Mouse (Mus musculus) limb, embryonic 14.5 days (tissue): Measurements from ENCODE around the gene Wdfy3. TPM values are rescaled to one million over a fixed set of nuclear protein-coding genes. Genes with fewer than 3 reads are reported as not detected.

Experiments
- ATAC-seq: fragments of 200-750 bp; cut with Nextera tagmentation; 2 replicates; pipeline ENCODE4 v1.8.0; 2017; ENCODE audit warnings: low read depth, moderate number of reproducible peaks, moderate TSS enrichment; ENCODE audit not compliant: low FRiP score
- DNase-seq: peaks from one replicate; pipeline ENCODE4 v3.0.0-alpha.2; 2015; ENCODE audit warnings: low spot score
- H3K27ac ChIP-seq: fragments of 300-500 bp; sonication (generic); replicated peaks from 2 replicates; pipeline ENCODE4 v1.5.1; 2014; ENCODE audit warnings: low read depth, mild to moderate bottlenecking, low read length, moderate library complexity, mixed read lengths
- H3K27me3 ChIP-seq: fragments of 300-500 bp; sonication (generic); 2 replicates; pipeline ENCODE4 v1.6.1; 2014; ENCODE audit warnings: low read length, mixed read lengths; ENCODE audit not compliant: control insufficient read depth, insufficient read depth
- H3K36me3 ChIP-seq: fragments of 300-500 bp; sonication (generic); 2 replicates; pipeline ENCODE4 v1.6.1; 2014; ENCODE audit warnings: mild to moderate bottlenecking, low read length, moderate library complexity, mixed read lengths; ENCODE audit not compliant: control insufficient read depth, insufficient read depth
- H3K4me1 ChIP-seq: fragments of 300-500 bp; sonication (generic); 2 replicates; pipeline ENCODE4 v1.6.1; 2014; ENCODE audit warnings: antibody characterized with exemption, low read length, mixed read lengths; ENCODE audit not compliant: control insufficient read depth, insufficient read depth
- H3K4me2 ChIP-seq: fragments of 300-500 bp; sonication (generic); replicated peaks from 2 replicates; pipeline ENCODE4 v1.6.1; 2014; ENCODE audit warnings: low read depth, mild to moderate bottlenecking, low read length, moderate library complexity; ENCODE audit not compliant: severe bottlenecking
- H3K4me3 ChIP-seq: fragments of 300-500 bp; sonication (generic); replicated peaks from 2 replicates; pipeline ENCODE4 v1.5.1; 2014; ENCODE audit warnings: low read length
- H3K9ac ChIP-seq: fragments of 300-500 bp; sonication (generic); 2 replicates; pipeline ENCODE4 v1.6.1; 2014; ENCODE audit warnings: mild to moderate bottlenecking, low read depth, low read length, moderate library complexity; ENCODE audit not compliant: severe bottlenecking
- H3K9me3 ChIP-seq: fragments of 300-500 bp; sonication (generic); 2 replicates; pipeline ENCODE4 v1.6.1; 2016; ENCODE audit warnings: low read length; ENCODE audit not compliant: control insufficient read depth
- POLR2A ChIP-seq: fragments of 200-500 bp; IDR thresholded peaks from 2 replicates; pipeline ENCODE4 v1.8.0; 2012; ENCODE audit warnings: inconsistent platforms, mild to moderate bottlenecking, moderate library complexity, borderline replicate concordance; ENCODE audit not compliant: insufficient read depth, insufficient read length; ENCODE audit errors: extremely low read depth
- WGBS: fragments of 180-500 bp; shearing (Covaris S2); extraction: QIAGEN DNeasy Blood & Tissue Kit; methylation state at CpG from one replicate; pipeline ENCODE4 v1.1.7; 2014; 5-methylcytosine and 5-hydroxymethylcytosine counted together
- polyA plus RNA-seq, 2 experiments: library from polyadenylated mRNA; depleted of rRNA in 1 of 2; stranded (reverse) in 1 of 2; unstranded in 1 of 2; fragments of >200 nt; fragmentation: Nextera tagmentation in 1 of 2; extraction: Ambion mirVana in 1 of 2; gene quantifications; 2 replicates each; pipeline versions ENCODE4 v1.2.1 to v1.2.3; 2012 to 2014

Wdfy3 gene
- polyA plus RNA-seq, 2 experiments, result 21.1 to 30.9 TPM

- ATAC-seq, result no peak
- WGBS, result 78% methylated on average over 8 of the region's 8 CpGs
- Histone ChIP-seq H3K4me1 (peaks cover 17% of the 10 kb centered on the region; the same call in 1 of the 2 replicates), H3K27me3 (no peaks in the 10 kb centered on the region), H3K27ac (0 out of 2 replicates have a peak overlapping the region, but pooled peaks have one; percentile 8), H3K36me3 (peaks cover 2% of the 10 kb centered on the region; the same call in 1 of the 2 replicates), H3K9me3 (no peaks in the 10 kb centered on the region), H3K4me3 (no peak overlapping the region), H3K9ac (no peak overlapping the region), H3K4me2 (no peak overlapping the region)
- no peak for TF ChIP-seq POLR2A
- DNase-seq, result no peak
Measured at GRCm38 (mm10) chr5:102046617-102047116, 23.1 kb downstream of the Wdfy3 start.

DNA sequence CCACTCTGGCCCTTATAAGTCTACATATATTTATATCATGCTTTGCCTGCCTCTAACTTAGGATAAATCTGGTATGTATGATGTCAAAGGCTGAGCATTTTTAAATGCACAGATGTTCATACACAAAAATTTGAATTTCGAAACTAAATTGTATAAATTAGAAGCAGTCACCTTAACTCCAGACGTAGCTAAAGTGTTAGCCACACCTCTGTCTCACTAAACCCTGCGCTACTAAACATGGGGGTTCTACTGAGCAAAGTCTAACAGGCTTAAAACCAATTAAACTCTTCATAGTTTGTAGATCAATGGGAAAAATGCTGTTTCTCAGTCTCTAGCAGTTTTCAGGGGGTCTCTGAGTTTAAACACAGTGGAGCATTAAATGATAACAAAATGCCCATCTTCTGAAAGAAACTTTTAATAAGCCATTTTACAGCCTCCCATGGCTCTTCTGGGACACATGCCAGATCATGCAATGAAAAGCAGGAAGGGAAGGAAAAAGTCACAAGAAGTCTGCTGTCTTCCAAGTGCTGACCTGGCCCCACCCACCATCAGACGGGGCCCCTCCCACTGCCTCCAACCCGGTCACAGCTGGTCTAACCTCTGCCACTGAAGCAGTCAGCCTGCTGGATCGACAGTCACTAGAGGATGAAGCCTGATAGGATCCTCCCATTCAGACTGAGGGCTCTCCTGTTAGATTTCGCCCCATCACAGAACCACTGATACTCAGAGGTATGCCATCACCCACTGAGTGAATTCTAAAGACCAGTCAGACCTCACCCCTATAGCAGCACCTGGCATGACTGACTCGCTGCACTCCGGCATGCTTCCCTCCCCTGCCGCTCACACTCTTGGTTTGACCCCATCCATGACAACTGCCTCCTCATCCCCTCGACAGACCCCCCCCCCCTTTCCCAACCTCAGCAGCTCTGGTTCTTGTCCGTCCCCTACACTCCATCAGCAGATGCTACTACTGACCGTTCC lies 23.8 kb downstream of the Wdfy3 start:
- H3K4me1 ChIP-seq, result peaks cover 17% of the 10 kb centered on the region; the same call in 1 of the 2 replicates
- no peak overlapping the region for H3K4me3 ChIP-seq
- no peak for TF ChIP-seq POLR2A
- peaks cover 9% of the 10 kb centered on the region for H3K36me3 ChIP-seq
- no peak overlapping the region for H3K9ac ChIP-seq
- DNase-seq (peak; percentile 46), ATAC-seq (peak; percentile 53)
- WGBS, result 72% methylated on average over 13 of the region's 13 CpGs
- H3K9me3 ChIP-seq, result no peaks in the 10 kb centered on the region
- H3K27ac ChIP-seq, result peak overlapping the region; percentile 8; the same call in 1 of the 2 replicates
- H3K27me3 ChIP-seq, result no peaks in the 10 kb centered on the region
- no peak overlapping the region for H3K4me2 ChIP-seq

- ATAC-seq, result peak; percentile 26; the same call in 1 of the 2 replicates
- no peak for TF ChIP-seq POLR2A
- DNase-seq, result no peak
- H3K9me3 ChIP-seq, result no peaks in the 10 kb centered on the region
- H3K9ac ChIP-seq, result no peak overlapping the region
- peaks cover 17% of the 10 kb centered on the region; the same call in 1 of the 2 replicates for H3K4me1 ChIP-seq
- no peak overlapping the region for H3K4me3 ChIP-seq
- no peaks in the 10 kb centered on the region for H3K27me3 ChIP-seq
- H3K36me3 ChIP-seq, result peaks cover 17% of the 10 kb centered on the region
- 77% methylated on average over 8 of the region's 8 CpGs for WGBS
- peak overlapping the region; percentile 40; the same call in 1 of the 2 replicates for H3K27ac ChIP-seq
- H3K4me2 ChIP-seq, result no peak overlapping the region
Measured at GRCm38 (mm10) chr5:102045177-102045576, 24.5 kb downstream of the Wdfy3 start.

- H3K27ac ChIP-seq, result no peak overlapping the region
- H3K36me3 ChIP-seq, result peaks cover 82% of the 10 kb centered on the region
- no peak overlapping the region for H3K4me2 ChIP-seq
- no peaks in the 10 kb centered on the region for H3K9me3 ChIP-seq
- no peak for TF ChIP-seq POLR2A
- DNase-seq, result no peak
- no peak overlapping the region for H3K9ac ChIP-seq
- no peaks in the 10 kb centered on the region for H3K4me1 ChIP-seq
- 93% methylated on average over 8 of the region's 8 CpGs for WGBS
- no peak for ATAC-seq
- H3K4me3 ChIP-seq, result no peak overlapping the region
- H3K27me3 ChIP-seq, result no peaks in the 10 kb centered on the region
Measured at GRCm38 (mm10) chr5:102033281-102033680, 36.4 kb downstream of the Wdfy3 start.

DNA sequence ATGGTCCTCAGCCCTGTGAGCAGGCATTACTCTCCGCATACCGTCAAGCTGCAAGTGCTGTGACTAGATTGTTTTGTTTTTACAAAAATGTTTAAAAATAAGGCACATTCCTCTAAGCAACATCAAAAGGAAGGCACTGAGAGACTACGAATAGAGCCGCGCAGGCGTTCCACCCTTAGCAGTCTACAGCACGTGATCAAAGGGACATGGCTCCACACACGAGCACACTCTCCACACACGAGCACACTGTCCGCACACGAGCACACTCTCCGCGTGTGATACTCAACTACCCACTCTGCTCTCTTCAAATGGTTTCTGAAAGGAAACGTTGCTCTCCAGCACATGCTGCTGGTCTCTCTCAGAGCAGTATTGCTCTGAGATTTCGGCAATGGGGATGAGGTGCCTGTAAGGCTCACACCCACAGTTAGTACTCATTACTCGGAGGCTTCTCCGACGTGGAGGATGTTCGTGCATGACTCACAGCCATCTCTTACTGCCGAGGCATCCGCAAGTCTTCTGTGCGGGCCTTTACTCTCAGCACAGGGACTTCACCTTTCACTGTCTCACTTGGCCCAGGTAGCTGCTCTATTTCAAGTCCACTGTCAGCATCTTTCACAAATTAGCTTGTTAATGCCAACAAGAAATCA lies 37.0 kb downstream of the Wdfy3 start:
- ATAC-seq, result no peak

More for the DNA sequence above, 37.0 kb downstream of the Wdfy3 start:
- no peak for TF ChIP-seq POLR2A
- Histone ChIP-seq H3K27ac (no peak overlapping the region), H3K9ac (no peak overlapping the region), H3K4me1 (no peaks in the 10 kb centered on the region), H3K4me2 (no peak overlapping the region), H3K27me3 (no peaks in the 10 kb centered on the region), H3K9me3 (no peaks in the 10 kb centered on the region), H3K4me3 (no peak overlapping the region), H3K36me3 (peaks cover 81% of the 10 kb centered on the region)
- DNase-seq, result no peak
- WGBS, result 91% methylated on average over 22 of the region's 22 CpGs
